Mouse (Mus musculus): ENCODE measurements around the gene Ppp1r15b.
A peak's percentile ranks its signal among the peaks of the same experiment; 100 is the strongest.

Ppp1r15b gene

DNA sequence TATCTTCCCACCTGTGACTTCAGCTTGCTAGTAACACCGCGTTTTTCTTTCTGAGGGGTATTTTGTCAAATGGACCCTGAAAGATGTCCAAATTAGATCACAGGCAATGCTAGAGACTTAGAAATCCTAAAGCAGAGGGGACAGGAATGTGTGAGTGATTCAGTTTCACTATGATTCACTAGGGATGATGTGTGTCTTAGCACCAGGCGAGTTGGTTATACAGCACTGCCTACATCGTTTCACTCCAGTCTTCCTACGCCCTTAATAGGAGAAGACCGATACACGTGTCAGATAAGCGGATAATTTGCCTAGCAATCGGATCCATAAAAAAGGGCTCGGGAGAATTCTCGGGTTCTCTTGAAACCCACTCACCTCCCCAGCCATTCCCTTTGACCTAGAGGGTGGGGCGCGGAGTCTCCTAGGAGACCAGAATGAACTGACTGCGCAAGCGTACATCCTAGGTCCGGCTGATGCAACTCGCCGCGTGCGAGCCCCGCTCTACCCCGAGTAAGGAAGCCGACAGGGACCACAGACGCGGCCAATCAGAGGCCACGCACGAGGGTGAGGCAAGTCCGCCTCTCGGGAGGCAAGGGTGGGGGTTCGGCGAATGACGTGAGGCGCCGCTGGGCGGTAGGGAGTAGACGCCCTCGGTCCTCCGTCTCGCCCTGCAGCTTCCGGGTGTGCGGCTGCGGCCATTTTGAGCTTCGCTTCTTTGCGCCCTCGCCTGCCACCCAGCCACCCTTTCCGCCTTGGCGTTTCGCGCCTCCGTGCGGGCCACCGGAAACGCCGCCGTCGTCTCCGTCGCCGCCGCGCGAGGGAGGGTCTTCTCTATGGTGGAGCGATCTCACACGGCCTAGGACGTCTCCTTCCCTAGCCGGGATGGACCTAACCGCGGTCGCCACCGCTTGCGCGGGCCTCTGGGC is at the start of gene Ppp1r15b:
Ppp1r15b (plus strand) TSS at position 506 of the 923 bp plus-strand sequence.
- peak; percentile 99 to 100 for DNase-seq

DNA sequence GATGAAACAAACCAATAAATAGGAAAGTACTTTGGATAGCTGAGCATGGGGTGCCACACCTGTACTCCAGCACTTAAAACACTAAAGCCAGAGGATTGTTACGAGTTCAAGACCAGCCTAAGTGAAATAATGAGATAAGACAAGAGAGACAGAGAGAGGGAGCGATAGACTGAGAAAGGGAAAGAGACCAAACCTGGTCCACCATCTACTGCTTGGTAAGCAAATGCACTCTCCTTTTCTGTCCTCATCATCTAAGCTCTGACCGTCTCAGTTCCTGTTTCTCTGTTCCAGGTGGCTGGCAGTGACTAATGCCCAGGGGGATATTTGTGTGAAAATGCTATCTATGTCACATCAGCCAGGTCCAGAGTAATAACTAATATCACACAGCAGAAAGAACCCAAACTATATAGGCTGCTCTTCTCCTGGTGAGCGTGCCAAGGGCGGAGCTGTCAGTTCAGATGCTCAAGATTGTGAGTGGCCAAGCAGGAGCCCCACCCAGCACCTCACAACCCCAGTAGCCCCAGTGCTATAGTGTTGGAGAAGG is 47.9 kb upstream of the Ppp1r15b start:
- DNase-seq: no peak

DNA sequence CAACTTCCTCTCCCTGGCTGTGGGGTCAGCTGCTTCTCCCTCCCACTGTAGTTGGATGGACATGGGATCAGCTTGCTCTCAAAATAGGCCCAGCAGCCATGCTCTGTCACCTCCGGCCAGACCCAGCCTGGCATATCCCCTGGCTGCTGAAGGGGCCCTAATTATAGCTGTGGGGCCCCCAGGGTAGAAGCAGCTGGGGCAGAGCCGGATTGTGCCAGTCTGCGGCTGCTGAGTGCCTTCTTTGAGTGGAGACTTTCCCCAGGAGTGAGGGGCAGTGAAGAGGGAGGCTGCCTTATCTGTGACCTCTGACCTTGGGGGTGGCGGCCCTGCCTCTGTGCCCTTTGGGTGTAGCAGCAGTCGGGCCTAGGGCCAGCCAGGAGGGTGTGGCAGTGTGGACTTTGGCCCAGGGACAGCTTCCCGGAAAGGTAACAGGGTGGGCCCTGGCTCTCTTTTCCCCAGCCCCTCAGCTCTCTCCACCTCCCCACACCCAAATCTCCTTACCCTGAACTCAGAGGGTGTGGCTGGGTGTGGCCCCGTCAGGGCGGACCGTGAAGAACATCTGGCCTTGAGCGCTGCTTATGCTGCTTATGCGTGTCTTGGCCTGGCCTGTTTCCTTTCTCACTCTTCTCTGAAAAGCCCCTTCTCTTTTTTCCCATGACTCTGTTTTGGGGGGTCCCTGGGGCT is 46.9 kb upstream of the Ppp1r15b start:
- DNase-seq: no peak

DNA sequence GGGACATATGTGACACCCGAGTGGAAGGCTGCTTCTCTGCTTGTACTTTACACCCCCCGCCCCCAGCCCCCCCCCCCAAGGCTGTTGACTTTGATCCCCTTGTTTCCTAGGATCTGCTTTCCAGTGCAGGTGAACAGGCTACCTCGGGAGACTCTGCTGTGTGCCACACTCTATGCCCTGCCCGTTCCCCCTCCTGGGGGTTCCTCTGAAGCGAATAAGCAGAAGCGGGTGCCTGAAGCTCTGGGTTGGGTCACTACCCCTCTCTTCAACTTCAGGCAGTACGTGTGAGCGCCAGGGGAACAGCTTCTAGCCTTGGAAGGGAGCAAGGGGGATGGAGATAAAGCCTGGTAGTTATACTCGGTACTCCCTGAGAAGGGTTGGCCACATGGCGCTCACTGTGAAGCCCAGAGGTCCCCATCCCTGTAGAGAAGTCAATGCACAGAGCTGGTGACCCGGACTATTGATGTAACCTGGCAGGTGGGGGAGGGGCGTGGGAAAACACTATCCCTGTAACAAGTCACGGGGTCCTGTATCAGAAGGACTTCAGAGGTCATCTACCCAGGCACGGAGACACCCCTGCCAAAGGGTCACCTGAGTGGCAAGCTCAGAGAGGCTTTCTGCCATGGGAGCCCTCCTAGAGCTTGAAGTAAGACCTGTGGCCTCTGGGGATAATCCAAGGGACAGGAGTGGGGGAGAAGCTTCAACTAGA is 46.1 kb upstream of the Ppp1r15b start:
- no peak for DNase-seq

DNA sequence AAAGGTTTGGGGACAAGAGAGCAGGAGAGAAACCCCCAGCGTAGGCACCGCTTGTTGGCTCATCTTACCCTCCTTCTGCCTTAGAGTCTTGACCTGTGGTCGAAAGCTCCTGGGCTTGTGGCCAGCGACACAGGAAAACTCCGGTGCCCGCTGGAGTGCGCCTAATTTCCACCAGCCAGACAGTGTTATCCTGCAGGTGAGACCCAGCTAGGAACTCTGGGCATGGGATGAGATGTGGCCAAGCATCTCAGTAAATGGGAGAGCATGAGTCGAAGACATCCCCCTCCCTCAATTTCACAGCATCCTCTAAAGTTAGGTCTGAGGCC is 45.6 kb upstream of the Ppp1r15b start:
- DNase-seq: no peak

DNA sequence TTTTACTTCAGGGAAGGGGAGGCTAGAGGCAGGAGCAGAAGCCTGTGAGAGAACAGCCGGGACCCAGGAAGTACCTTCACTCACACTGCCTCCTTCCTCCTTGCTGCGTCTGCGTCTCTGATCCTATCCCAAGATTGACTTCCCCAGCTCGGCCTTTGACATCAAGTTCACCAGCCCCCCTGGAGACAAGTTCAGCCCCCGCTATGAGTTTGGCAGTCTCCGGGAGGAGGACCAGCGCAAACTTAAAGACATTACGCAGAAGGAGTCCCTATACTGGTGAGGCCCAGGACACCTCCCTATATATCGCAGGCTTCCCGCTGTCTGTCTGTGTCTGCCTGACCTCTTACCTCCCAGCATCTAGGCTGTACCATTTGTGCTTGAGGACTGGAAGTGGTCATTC is 44.1 kb upstream of the Ppp1r15b start:
- DNase-seq: no peak

DNA sequence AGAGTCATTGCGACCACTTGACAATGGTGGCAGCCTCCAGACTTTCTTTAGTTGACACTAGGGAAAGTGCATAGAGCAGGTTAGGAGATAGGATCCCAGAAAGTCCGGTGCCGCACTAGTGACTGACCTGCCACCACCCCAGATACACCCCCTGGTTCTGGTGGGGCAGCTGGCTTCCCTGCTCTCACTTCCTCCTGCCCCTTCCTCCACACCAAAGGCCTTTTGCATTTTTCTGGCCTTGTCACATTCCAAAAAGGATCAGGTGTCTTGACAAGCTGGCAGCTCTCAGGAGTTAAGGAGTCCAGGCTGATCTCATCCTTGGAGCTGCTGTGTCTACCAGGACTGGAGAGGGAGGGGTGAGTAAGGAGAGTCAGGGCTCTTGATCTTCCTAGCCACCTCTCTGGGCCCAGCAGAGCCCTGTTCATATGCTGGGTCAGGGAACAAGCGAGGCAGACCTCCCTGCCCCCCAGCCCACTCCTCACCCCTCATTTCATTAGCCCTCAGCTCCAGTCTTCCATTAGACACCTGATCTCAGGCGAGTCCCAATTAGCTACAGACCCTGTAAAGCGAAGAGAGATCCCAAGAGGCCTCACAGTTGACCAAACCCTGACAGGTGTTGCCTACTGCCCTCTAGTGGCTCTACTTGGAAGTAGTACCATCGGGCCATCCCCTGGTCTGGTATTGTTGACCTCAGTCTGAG is 43.6 kb upstream of the Ppp1r15b start:
- DNase-seq: peak; percentile 61 to 67

DNA sequence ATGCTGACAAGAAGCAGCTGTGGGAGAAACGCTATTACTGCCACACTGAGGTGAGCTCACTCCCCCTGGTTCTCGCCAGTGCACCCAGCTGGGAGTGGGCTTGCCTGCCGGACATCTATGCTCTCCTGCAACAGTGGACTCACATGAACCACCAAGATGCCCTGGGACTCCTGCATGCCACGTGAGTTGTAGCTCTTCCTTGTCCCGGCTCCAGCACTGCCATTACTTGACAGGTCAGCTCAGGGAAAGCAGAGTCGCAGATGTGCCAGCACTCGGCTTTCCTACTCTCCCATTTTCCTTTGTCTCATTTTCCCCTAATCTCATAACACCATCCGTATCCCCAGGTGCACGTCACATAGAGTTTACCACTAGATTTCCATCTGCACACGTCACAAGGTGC is 42.7 kb upstream of the Ppp1r15b start:
- no peak for DNase-seq

DNA sequence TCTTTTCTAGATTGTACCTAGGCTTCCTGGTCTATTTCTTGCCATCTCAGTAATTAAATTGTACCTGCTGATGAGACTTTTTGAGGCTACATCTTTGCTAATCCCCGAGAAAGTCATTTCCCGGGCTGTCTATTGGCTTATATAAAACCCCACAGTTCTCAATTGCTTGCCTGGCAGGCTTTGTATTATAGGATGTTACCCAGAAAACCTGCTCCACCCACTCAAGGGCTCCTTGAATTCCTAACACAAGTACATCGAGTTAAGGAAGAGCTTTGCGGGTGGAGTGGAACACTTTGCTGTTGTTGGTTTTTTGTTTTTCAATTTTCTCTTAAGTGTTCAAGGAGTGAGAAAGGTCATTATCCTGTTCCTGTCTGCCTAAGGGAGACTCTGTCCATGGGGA is 41.5 kb upstream of the Ppp1r15b start:
- DNase-seq: no peak

DNA sequence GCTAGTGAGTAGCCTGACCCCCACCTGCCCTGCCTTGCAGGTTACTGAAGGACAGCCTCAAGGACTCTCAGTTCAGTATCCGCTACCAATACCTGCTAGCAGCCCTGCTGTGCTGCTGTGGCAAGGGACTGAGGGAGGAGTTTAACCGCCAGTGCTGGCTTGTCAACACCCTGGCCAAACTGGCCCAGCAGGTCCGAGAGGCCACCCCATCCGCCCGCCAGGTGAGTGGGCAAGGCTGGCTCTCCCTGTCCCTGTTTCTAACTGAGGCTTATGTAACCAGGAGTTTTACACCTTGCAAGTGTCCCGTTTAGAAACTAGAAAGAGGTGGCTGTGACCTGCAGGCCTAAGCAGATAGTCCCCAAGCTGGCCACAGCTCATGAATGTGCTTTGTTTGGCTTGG is 40.3 kb upstream of the Ppp1r15b start:
- DNase-seq: no peak

DNA sequence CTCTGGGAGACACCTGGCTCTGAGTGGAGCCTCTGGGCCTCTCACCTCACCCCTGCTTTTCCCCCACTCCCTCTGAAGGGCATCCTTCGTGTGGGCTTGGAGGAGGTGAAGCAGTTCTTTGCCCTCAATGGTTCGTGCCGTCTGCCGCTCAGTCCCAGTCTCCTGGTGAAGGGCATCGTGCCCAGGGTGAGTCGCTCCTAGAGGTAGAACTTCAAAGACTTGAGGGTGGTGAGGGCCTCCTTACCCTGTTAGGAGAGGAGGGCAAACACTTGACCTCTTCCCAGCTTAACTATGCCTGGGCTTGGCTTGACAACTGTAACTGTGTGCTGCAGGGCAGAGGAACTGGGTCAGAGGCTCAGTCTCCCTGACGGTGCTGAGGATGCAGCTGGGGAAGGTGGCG is 39.5 kb upstream of the Ppp1r15b start:
- no peak for DNase-seq

DNA sequence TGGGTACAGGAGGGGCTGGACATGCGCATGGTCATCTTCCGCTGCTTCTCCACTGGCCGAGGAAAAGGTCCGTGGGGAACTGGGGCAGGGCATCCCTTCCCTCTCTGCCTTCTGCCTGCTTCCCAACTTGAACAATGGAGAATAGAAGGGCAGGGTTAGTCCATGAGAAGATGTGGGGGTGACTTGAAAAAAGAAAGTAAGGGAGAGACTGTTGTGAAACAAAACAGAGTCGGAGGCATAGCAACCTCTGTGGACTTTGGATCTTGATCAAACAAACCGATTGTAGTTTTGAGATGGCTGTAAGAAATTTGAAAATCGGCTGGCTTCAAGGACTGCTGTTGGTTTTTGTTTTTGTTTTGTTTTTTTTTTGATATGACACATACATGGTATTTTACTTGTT is 37.2 kb upstream of the Ppp1r15b start:
- no peak for DNase-seq

DNA sequence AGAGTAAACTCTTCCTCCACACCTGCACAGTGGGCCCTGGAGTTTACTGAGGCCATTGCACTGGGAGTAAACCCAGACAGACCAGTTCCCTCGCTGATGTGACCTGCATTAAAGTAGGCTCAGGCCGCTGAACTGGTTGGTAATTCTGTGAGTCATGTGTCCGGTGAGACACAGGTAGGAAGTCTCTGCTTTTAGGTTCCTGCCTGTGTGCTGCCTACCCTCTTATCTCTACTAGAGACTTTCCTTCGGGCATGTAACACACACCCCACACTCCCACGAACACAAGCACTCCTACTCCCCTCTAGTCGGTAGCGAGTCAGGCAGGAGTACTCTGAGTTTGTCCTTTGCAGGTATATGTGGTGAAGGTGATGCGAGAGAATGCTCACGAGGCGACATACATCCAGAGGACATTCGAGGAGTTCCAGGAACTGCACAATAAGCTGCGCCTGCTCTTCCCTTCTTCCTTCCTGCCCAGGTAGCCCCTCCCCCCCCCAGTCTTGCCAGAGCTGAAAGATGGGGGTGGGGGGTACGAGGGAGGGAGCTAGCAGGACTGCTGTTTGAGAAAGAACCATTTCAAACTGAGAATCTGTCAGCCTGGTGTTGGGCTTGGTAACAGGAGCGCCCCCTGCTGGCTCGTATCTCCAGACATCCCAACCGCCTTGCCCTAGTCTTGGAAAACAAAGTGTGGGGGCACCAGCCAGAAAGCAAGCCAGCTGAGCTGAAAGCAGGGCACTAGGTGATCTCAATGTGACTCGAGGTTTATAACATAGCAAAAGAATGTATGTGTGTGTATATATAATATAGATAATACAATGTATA is 29.8 kb upstream of the Ppp1r15b start:
- peak; percentile 72 to 85 for DNase-seq

DNA sequence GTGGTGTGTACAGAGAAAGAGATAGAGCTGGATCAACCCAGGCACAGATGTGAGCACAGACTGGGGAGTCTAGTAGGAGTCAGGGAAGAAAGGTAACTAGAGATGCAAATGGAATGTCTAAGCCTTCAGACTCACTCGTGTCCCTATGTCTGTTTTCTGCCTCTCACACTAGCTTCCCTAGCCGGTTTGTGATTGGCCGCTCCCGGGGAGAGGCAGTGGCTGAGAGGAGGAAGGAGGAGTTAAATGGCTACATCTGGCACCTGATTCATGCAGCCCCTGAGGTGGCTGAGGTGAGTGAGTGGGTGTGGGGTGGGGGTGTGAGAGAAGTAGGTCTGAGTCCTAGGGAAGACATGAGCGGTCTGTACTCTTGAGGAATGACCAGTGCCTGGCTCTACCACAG is 28.8 kb upstream of the Ppp1r15b start:
- no peak for DNase-seq

DNA sequence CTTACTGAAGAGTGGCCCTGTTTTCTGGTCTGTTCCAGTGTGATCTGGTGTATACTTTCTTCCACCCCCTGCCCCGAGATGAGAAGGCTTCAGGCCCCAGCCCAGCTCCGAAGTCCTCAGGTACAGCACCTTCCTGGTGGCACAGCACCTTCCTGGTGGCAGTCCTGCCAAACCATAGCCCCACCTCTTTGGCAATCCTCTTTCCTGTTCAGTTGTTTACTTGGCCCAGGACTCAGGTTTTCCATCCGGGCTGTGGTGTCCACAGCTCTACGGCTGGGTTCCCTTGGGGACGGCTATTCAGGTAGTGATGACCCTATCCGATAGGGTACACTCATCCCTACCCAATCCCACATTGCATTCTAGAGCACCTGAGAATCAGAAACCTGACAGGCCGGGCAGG is 27.6 kb upstream of the Ppp1r15b start:
- DNase-seq: no peak

DNA sequence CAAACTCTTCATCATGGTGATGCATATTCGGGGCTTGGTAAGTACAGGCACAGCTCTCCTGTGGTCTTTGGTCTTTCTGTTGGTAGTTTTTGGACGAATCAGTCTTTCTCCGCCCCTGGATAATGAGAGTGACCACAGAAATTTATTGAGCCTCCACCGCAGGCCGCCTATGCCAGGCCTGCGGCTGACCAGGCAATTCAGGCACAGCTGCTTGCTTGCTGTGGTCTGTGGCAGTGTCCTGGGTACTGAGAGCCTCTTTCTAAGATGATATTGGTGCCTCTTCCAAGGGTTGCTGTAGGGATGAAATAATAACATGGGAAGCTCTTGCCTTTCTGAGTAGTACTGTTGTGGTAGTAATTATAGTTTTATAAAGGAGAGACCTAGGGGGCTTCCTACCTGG is 27.1 kb upstream of the Ppp1r15b start:
- DNase-seq: no peak

DNA sequence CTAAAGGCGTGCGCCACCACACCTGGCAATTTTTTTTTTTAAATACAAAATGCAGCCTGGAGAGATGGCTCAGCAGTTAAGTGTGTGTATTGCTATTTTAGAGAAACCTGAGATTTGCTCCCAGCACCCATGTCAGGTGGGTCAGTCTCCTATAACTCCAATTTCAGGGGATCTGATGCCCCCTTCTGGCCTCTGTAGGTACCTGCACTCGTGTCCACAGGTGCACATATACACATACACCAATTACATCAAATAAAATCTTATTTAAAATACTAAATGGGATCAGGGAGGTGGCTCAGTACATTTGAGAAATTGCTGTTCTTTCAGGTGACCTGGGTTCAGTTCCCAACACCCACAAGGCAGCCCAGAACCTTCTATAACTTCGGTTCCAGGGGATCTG is 14.8 kb upstream of the Ppp1r15b start:
- no peak for DNase-seq

DNA sequence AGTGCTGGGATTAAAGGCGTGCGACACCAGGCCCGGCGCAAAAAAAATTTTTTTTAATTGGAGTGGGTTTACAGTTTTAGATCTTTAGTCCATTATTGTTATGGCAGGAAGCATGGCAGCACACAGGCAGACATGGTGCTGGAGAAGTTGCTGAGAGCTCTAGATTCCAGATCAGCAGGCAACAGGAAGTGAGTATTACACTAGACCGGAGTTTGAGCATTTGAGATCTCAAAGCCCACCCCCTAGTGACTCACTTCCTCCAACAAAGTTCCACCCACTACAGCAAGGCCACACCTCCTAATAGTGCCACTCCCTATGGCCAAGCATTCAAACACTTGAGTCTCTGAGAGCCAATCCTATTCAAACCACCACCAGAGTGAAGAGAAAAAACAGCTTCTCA is 12.8 kb upstream of the Ppp1r15b start:
- no peak for DNase-seq

DNA sequence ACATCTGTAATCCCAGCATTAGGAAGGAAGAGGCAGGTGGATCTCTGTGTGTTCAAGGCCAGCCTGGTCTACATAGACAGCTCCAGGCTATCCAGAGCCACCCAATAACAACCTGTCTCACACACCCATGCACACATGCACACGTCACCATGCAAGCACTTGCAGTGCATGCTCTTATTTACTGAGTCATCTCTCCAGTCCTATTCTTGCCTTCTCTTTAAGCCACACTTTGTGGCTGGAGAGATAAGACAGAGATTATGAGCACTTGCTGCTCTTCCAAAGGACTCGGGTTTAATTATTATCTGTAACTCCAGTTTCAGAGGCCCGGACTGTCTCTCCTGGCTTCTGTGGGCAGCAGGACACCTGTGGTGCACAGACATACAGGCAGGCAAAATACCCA is 12.1 kb upstream of the Ppp1r15b start:
- no peak for DNase-seq

DNA sequence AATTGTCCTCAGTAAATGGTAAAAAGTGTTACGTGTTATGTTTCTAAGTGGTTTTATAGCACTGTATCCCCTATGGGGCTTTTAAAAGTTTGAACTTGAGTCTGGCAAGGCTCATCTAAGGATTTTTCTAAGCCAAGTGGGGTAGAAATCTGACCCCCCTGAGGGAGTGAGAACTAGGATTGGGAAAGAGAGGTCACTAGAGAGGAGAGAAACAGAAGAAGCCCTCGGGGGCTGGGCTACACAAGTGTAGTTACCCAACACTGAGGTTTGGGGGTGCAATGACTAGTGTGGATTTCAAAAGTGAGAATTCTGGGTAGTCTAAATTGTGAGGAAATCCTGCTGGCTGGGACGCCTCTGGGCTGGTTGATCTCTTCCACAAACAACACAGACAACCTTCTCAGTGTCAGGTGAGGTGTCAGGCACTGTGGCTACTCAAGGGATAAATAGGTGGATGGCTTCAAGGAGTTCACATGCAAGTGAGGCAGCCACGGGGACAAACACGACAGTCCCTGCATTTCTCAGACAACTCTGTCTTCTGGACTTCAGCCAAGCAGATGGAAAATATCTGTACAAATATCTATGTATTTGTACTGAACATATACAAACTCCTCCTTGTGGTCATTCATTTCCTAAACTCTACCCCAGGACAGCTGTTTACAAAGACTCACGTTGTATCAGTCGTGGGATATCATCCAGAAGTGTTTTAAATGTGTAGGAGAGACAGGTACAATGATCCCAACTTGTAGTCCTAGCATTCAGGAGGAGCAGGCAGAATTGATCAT is 10.8 kb upstream of the Ppp1r15b start:
- DNase-seq: no peak

DNA sequence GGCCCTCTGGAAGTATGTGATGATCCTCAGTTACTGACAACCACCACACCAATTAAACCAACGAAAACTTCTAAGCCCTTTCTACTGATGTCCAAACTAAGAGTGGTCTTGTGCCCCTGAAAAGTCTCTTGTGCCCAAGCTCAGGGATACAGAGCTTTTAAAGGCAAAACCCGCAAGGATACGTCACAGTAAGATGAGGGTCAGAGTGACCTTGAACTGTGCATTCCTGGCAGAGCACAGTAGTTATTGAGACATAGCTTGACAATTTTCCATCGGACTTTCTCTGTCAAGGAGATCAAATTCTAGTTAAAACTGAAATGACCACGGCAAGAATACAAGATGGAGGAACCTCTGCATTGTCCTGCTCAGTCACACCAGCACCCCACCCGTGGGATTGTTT is 9.7 kb upstream of the Ppp1r15b start:
- no peak for DNase-seq

Measured in cerebellum, adult 18-20 months (tissue).